Mouse (Mus musculus) CH12.LX (cell line): ENCODE data around the gene C1qtnf7.

ENCODE experiments used
- CHD1 ChIP-seq: IDR thresholded peaks from 2 replicates; pipeline ENCODE4 v1.6.1; 2012; ENCODE audit warnings: low read depth, low read length, improper control_type of control experiment, inconsistent platforms
- CHD2 ChIP-seq: IDR thresholded peaks from 2 replicates; pipeline ENCODE4 v1.6.1; 2011; ENCODE audit warnings: low read length, improper control_type of control experiment
- CTCF ChIP-seq, 2 experiments: IDR thresholded peaks in 1 of 2; conservative IDR thresholded peaks in 1 of 2; 2 replicates each; pipeline ENCODE4 v1.5.1; 2011 to 2012; ENCODE audit warnings: low read depth in 2 of 2, low read length in 2 of 2, improper control_type of control experiment in 1 of 2, inconsistent platforms in 1 of 2, mild to moderate bottlenecking in 1 of 2, moderate library complexity in 1 of 2
- E2F4 ChIP-seq: IDR thresholded peaks from 2 replicates; pipeline ENCODE4 v1.6.1; 2011; ENCODE audit warnings: low read depth, low read length, improper control_type of control experiment; ENCODE audit not compliant: insufficient replicate concordance
- ELF1 ChIP-seq: IDR thresholded peaks from 2 replicates; pipeline ENCODE4 v1.6.1; 2014; ENCODE audit warnings: low read depth, mild to moderate bottlenecking, inconsistent platforms, low read length, improper control_type of control experiment
- EP300 ChIP-seq: IDR thresholded peaks from 2 replicates; pipeline ENCODE4 v1.6.1; 2011; ENCODE audit warnings: low read length, improper control_type of control experiment
- MXI1 ChIP-seq: IDR thresholded peaks from 2 replicates; pipeline ENCODE4 v1.6.1; 2011; ENCODE audit warnings: mild to moderate bottlenecking, low read depth, low read length, improper control_type of control experiment
- POLR2A ChIP-seq: IDR thresholded peaks from 2 replicates; pipeline ENCODE4 v1.6.1; 2011; ENCODE audit warnings: low read depth, mild to moderate bottlenecking, improper control_type of control experiment, low read length
- TCF12 ChIP-seq: IDR thresholded peaks from 2 replicates; pipeline ENCODE4 v1.6.1; 2014; ENCODE audit warnings: low read depth, mild to moderate bottlenecking, inconsistent platforms, low read length, improper control_type of control experiment
- UBTF ChIP-seq: IDR thresholded peaks from 2 replicates; pipeline ENCODE4 v1.6.1; 2012; ENCODE audit warnings: low read depth, mild to moderate bottlenecking, inconsistent platforms, low read length, improper control_type of control experiment, moderate library complexity
- USF1 ChIP-seq: IDR thresholded peaks from 2 replicates; pipeline ENCODE4 v1.6.1; 2014; ENCODE audit warnings: low read depth, mild to moderate bottlenecking, inconsistent platforms, low read length, improper control_type of control experiment
- ZC3H11A ChIP-seq: IDR thresholded peaks from 2 replicates; pipeline ENCODE4 v1.6.1; 2012; ENCODE audit warnings: low read depth, mild to moderate bottlenecking, inconsistent platforms, low read length, improper control_type of control experiment

DNA sequence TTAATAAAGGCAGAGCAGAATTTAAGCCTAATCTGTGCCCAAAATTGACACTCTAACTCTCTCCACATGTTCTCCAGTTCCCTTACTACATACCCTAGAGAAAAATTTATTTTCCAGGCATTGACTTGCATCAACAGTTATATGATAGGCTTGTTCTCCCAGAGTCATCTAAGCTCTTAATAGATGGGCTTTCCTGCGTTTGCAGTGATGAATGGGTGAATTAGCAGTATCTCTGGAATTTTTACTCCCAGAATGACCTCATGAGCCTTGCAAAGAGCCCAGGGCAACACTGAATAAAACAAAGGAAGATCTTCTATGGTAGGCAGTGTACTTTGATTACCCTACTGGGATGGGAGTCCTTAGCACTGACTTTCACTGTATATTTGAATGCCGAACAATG is 33.5 kb upstream of the C1qtnf7 start:
- no peak for TF ChIP-seq CHD1
- no peak for TF ChIP-seq USF1
- no peak for TF ChIP-seq MXI1
- TF ChIP-seq TCF12: no peak
- TF ChIP-seq CTCF (conservative IDR thresholded peaks at IDR 0.05 in 1 of 2, IDR thresholded peaks at IDR 0.05 in 1 of 2; ENCODE audit: low read depth in 2 of 2, low read length in 2 of 2): no peak
- TF ChIP-seq UBTF: no peak
- no peak for TF ChIP-seq POLR2A
- no peak for TF ChIP-seq CHD2
- no peak for TF ChIP-seq E2F4
- no peak for TF ChIP-seq EP300
- no peak for TF ChIP-seq ELF1
- no peak for TF ChIP-seq ZC3H11A
